Mouse (Mus musculus): ENCODE data around the gene Frat2.

GRCm38 (mm10) chr19:41803322-41803721 lies 44.6 kb downstream of the Frat2 start:
- no peak for TF ChIP-seq POLR2A (IDR thresholded peaks at IDR 0.05; ENCODE audit: low read depth, low read length)
- TF ChIP-seq CTCF (IDR thresholded peaks at IDR 0.05; ENCODE audit: extremely low read depth, insufficient read length, insufficient replicate concordance, low read depth, low read length) = peak; percentile 43; the same call in 1 of the 2 replicates
